Mouse (Mus musculus) thymus, postnatal 14 days (tissue): ENCODE results near the gene Olfr47.
"Not testable (repeated sequence)": the region's sequence is repeated elsewhere in the genome, so short reads cannot be mapped to it uniquely, and the experiment has no call there.

Source experiments
- DNase-seq: peaks from one replicate; pipeline ENCODE4 v3.0.0; 2021

The Olfr47 gene

GRCm38 (mm10) chr6:43231255-43231654 lies at the start of gene Olfr47:
TSS of gene Olfr47 (plus strand) at chr6:43231529.
- not testable (repeated sequence) for DNase-seq

GRCm38 (mm10) chr6:43190986-43191385 lies 40.3 kb upstream of the Olfr47 start:
- no peak for DNase-seq

- no peak for DNase-seq
These were observed 34.5 kb upstream of the Olfr47 start, which contains the start of gene Olfr435 for GRCm38 (mm10) chr6:43196781-43197180. TSS of gene Olfr435 (plus strand) at chr6:43197146.

GRCm38 (mm10) chr6:43198094-43198493 lies 33.2 kb upstream of the Olfr47 start:
- DNase-seq = no peak

GRCm38 (mm10) chr6:43202786-43203185 lies 28.5 kb upstream of the Olfr47 start:
- DNase-seq = no peak

GRCm38 (mm10) chr6:43205355-43205754 lies 26.0 kb upstream of the Olfr47 start:
- no peak for DNase-seq

GRCm38 (mm10) chr6:43212873-43213272 lies 18.5 kb upstream of the Olfr47 start, which contains the start of gene Olfr434:
TSS of gene Olfr434 (plus strand) at chr6:43213021.
- DNase-seq = not testable (repeated sequence)

GRCm38 (mm10) chr6:43242061-43242460 lies 10.7 kb downstream of the Olfr47 start:
- DNase-seq = peak; percentile 41

GRCm38 (mm10) chr6:43247396-43247795 lies 16.1 kb downstream of the Olfr47 start:
- DNase-seq = no peak

GRCm38 (mm10) chr6:43252994-43253393 lies 21.7 kb downstream of the Olfr47 start:
- DNase-seq = no peak

- DNase-seq = peak; percentile 14
These were observed 23.0 kb downstream of the Olfr47 start for GRCm38 (mm10) chr6:43254193-43254926.

- DNase-seq = no peak
These were observed 29.4 kb downstream of the Olfr47 start for GRCm38 (mm10) chr6:43260756-43261155.

GRCm38 (mm10) chr6:43265363-43266041 lies 34.2 kb downstream of the Olfr47 start, which contains the start of gene Arhgef5:
TSS of gene Arhgef5 (plus strand) at chr6:43265582.
- peak; percentile 63 for DNase-seq

- DNase-seq = peak; percentile 31
These were observed 35.0 kb downstream of the Olfr47 start for GRCm38 (mm10) chr6:43266356-43266755.

- DNase-seq = no peak
These were observed 41.3 kb downstream of the Olfr47 start for GRCm38 (mm10) chr6:43272597-43272996.

- no peak for DNase-seq
These were observed 42.8 kb downstream of the Olfr47 start for GRCm38 (mm10) chr6:43274123-43274522.

- no peak for DNase-seq
These were observed 46.9 kb downstream of the Olfr47 start for GRCm38 (mm10) chr6:43278247-43278646.

GRCm38 (mm10) chr6:43280481-43280880 lies 49.2 kb downstream of the Olfr47 start:
- DNase-seq = no peak
